Mouse (Mus musculus) MEL (cell line): ENCODE measurements around the gene Atp5d. TPM values are rescaled to one million over a fixed set of nuclear protein-coding genes. Genes with fewer than 3 reads are reported as not detected.

Experiments
- DNase-seq: peaks from one replicate; pipeline ENCODE4 v3.0.0; 2011; ENCODE audit warnings: low read depth, low spot score
- H3K27ac ChIP-seq: 2 replicates; pipeline ENCODE4 v1.5.1; 2012; ENCODE audit warnings: low read depth, mild to moderate bottlenecking, control low read depth, low read length, moderate library complexity; ENCODE audit not compliant: control insufficient read depth
- H3K27me3 ChIP-seq, 2 experiments: fragments of 150-350 bp in 1 of 2; sonication (generic) in 1 of 2; 2 replicates each; pipeline ENCODE4 v1.6.1; 2012; ENCODE audit warnings: low read length in 2 of 2, mild to moderate bottlenecking in 2 of 2, improper control_type of control experiment in 1 of 2, moderate library complexity in 1 of 2; ENCODE audit not compliant: insufficient read depth in 2 of 2, control insufficient read depth in 1 of 2
- H3K36me3 ChIP-seq, 2 experiments: 2 replicates each; pipeline ENCODE4 v1.6.1; 2012 to 2014; ENCODE audit warnings: low read length in 2 of 2, improper control_type of control experiment in 1 of 2, inconsistent platforms in 1 of 2, mild to moderate bottlenecking in 1 of 2; ENCODE audit not compliant: insufficient read depth in 2 of 2, control insufficient read depth in 1 of 2
- H3K4me1 ChIP-seq, 2 experiments: fragments of 150-350 bp in 1 of 2; sonication (generic) in 1 of 2; 2 replicates each; pipeline ENCODE4 v1.6.1; 2012; ENCODE audit warnings: low read length in 2 of 2, improper control_type of control experiment in 1 of 2, mild to moderate bottlenecking in 1 of 2; ENCODE audit not compliant: insufficient read depth in 2 of 2, control insufficient read depth in 1 of 2
- H3K4me3 ChIP-seq, 2 experiments: fragments of 150-350 bp in 1 of 2; sonication (generic) in 1 of 2; 2 replicates each; pipeline ENCODE4 v1.5.1; 2012; ENCODE audit warnings: low read depth in 2 of 2, low read length in 2 of 2, mild to moderate bottlenecking in 2 of 2, moderate library complexity in 2 of 2, control low read depth in 1 of 2, improper control_type of control experiment in 1 of 2; ENCODE audit not compliant: control insufficient read depth in 1 of 2, insufficient read depth in 1 of 2
- H3K79me2 ChIP-seq: 2 replicates; pipeline ENCODE4 v1.6.1; 2012; ENCODE audit warnings: mild to moderate bottlenecking, low read length, moderate library complexity; ENCODE audit not compliant: control insufficient read depth, poor library complexity, insufficient read depth
- H3K9ac ChIP-seq: 2 replicates; pipeline ENCODE4 v1.6.1; 2012; ENCODE audit warnings: low read depth, mild to moderate bottlenecking, control low read depth, low read length, moderate library complexity; ENCODE audit not compliant: control insufficient read depth, poor library complexity, severe bottlenecking
- H3K9me3 ChIP-seq: fragments of 150-350 bp; sonication (generic); replicated peaks from 2 replicates; pipeline ENCODE4 v1.6.1; 2012; ENCODE audit warnings: mild to moderate bottlenecking, low read length, improper control_type of control experiment, moderate library complexity; ENCODE audit not compliant: insufficient read depth
- BHLHE40 ChIP-seq: IDR thresholded peaks from 2 replicates; pipeline ENCODE4 v1.6.1; 2012; ENCODE audit warnings: low read depth, mild to moderate bottlenecking, inconsistent platforms, low read length, improper control_type of control experiment, borderline replicate concordance
- CHD1 ChIP-seq: IDR thresholded peaks from 2 replicates; pipeline ENCODE4 v1.6.1; 2012; ENCODE audit warnings: low read depth, mild to moderate bottlenecking, inconsistent platforms, low read length, improper control_type of control experiment
- CHD2 ChIP-seq: IDR thresholded peaks from 2 replicates; pipeline ENCODE4 v1.6.1; 2011; ENCODE audit warnings: low read length, improper control_type of control experiment
- E2F4 ChIP-seq: IDR thresholded peaks from 2 replicates; pipeline ENCODE4 v1.6.1; 2011; ENCODE audit warnings: low read depth, low read length, improper control_type of control experiment, borderline replicate concordance
- ELF1 ChIP-seq: IDR thresholded peaks from 2 replicates; pipeline ENCODE4 v1.6.1; 2014; ENCODE audit warnings: low read depth, mild to moderate bottlenecking, inconsistent platforms, low read length, improper control_type of control experiment, moderate library complexity
- EP300 ChIP-seq, 2 experiments: IDR thresholded peaks; 2 replicates each; pipeline ENCODE4 v1.6.1; 2011; ENCODE audit warnings: improper control_type of control experiment in 2 of 2, low read length in 2 of 2, low read depth in 1 of 2, mild to moderate bottlenecking in 1 of 2
- ETS1 ChIP-seq: IDR thresholded peaks from 2 replicates; pipeline ENCODE4 v1.6.1; 2012; ENCODE audit warnings: low read depth, mild to moderate bottlenecking, inconsistent platforms, low read length, improper control_type of control experiment, moderate library complexity
- GABPA ChIP-seq: IDR thresholded peaks from 2 replicates; pipeline ENCODE4 v1.6.1; 2012; ENCODE audit warnings: low read depth, mild to moderate bottlenecking, inconsistent platforms, low read length, improper control_type of control experiment, moderate library complexity
- GATA1 ChIP-seq: IDR thresholded peaks from 2 replicates; pipeline ENCODE4 v1.6.1; 2011; ENCODE audit warnings: low read depth, low read length, improper control_type of control experiment
- HCFC1 ChIP-seq: IDR thresholded peaks from 2 replicates; pipeline ENCODE4 v1.6.1; 2012; ENCODE audit warnings: low read depth, mild to moderate bottlenecking, inconsistent platforms, low read length, improper control_type of control experiment, moderate library complexity
- JUND ChIP-seq: IDR thresholded peaks from 2 replicates; pipeline ENCODE4 v1.6.1; 2011; ENCODE audit warnings: low read depth, mild to moderate bottlenecking, improper control_type of control experiment, low read length
- KAT2A ChIP-seq: conservative IDR thresholded peaks from 2 replicates; pipeline ENCODE4 v1.6.1; 2012; ENCODE audit warnings: low read depth, low read length, improper control_type of control experiment, inconsistent platforms
- MAFK ChIP-seq: IDR thresholded peaks from 2 replicates; pipeline ENCODE4 v1.6.1; 2011; ENCODE audit warnings: low read depth, mild to moderate bottlenecking, low read length, improper control_type of control experiment, borderline replicate concordance
- MAX ChIP-seq: IDR thresholded peaks from 2 replicates; pipeline ENCODE4 v1.6.1; 2011; ENCODE audit warnings: low read length, improper control_type of control experiment
- MEF2A ChIP-seq: IDR thresholded peaks from 2 replicates; pipeline ENCODE4 v1.6.1; 2014; ENCODE audit warnings: low read depth, mild to moderate bottlenecking, inconsistent platforms, low read length, improper control_type of control experiment; ENCODE audit not compliant: poor library complexity, insufficient replicate concordance, severe bottlenecking; ENCODE audit errors: extremely low read depth
- MXI1 ChIP-seq: IDR thresholded peaks from 2 replicates; pipeline ENCODE4 v1.6.1; 2011; ENCODE audit warnings: mild to moderate bottlenecking, low read depth, low read length, improper control_type of control experiment
- MYB ChIP-seq: IDR thresholded peaks from 2 replicates; pipeline ENCODE4 v1.6.1; 2011; ENCODE audit warnings: mild to moderate bottlenecking, low read depth, low read length, improper control_type of control experiment
- MYC ChIP-seq: IDR thresholded peaks from 2 replicates; pipeline ENCODE4 v1.6.1; 2011; ENCODE audit warnings: low read depth, mild to moderate bottlenecking, low read length, improper control_type of control experiment, moderate library complexity
- NELFE ChIP-seq: IDR thresholded peaks from 2 replicates; pipeline ENCODE4 v1.6.1; 2011; ENCODE audit warnings: low read depth, low read length, improper control_type of control experiment
- NRF1 ChIP-seq: IDR thresholded peaks from 2 replicates; pipeline ENCODE4 v1.6.1; 2014; ENCODE audit warnings: low read depth, mild to moderate bottlenecking, inconsistent platforms, low read length, improper control_type of control experiment, moderate library complexity; ENCODE audit not compliant: poor library complexity, insufficient read depth, severe bottlenecking
- POLR2A ChIP-seq, 2 experiments: IDR thresholded peaks; 2 replicates each; pipeline ENCODE4 v1.6.1; 2011 to 2012; ENCODE audit warnings: low read length in 2 of 2, mild to moderate bottlenecking in 2 of 2, control low read depth in 1 of 2, improper control_type of control experiment in 1 of 2, low read depth in 1 of 2, moderate library complexity in 1 of 2; ENCODE audit not compliant: control insufficient read depth in 1 of 2, insufficient read depth in 1 of 2, poor library complexity in 1 of 2
- POLR2AphosphoS2 ChIP-seq: IDR thresholded peaks from 2 replicates; pipeline ENCODE4 v1.6.1; 2011; ENCODE audit warnings: low read length, improper control_type of control experiment
- POLR2AphosphoS5 ChIP-seq: IDR thresholded peaks from 2 replicates; pipeline ENCODE4 v1.6.1; 2012; ENCODE audit warnings: low read depth, borderline replicate concordance, mild to moderate bottlenecking, inconsistent platforms, low read length, moderate library complexity, mixed read lengths
- RAD21 ChIP-seq: IDR thresholded peaks from 2 replicates; pipeline ENCODE4 v1.6.1; 2011; ENCODE audit warnings: mild to moderate bottlenecking, low read depth, low read length, improper control_type of control experiment
- RCOR1 ChIP-seq: IDR thresholded peaks from 2 replicates; pipeline ENCODE4 v1.6.1; 2012; ENCODE audit warnings: low read depth, mild to moderate bottlenecking, inconsistent platforms, low read length, improper control_type of control experiment
- SIN3A ChIP-seq: IDR thresholded peaks from 2 replicates; pipeline ENCODE4 v1.6.1; 2012; ENCODE audit warnings: low read length, improper control_type of control experiment, inconsistent platforms
- SMC3 ChIP-seq: IDR thresholded peaks from 2 replicates; pipeline ENCODE4 v1.6.1; 2011; ENCODE audit warnings: low read depth, low read length, improper control_type of control experiment
- TAL1 ChIP-seq: IDR thresholded peaks from 2 replicates; pipeline ENCODE4 v1.6.1; 2012; ENCODE audit warnings: mild to moderate bottlenecking, inconsistent platforms, low read length, moderate library complexity, mixed read lengths
- TBP ChIP-seq: IDR thresholded peaks from 2 replicates; pipeline ENCODE4 v1.8.0; 2011; ENCODE audit warnings: low read depth, low read length, improper control_type of control experiment
- TCF12 ChIP-seq: IDR thresholded peaks from 2 replicates; pipeline ENCODE4 v1.6.1; 2014; ENCODE audit warnings: low read depth, mild to moderate bottlenecking, inconsistent platforms, low read length, improper control_type of control experiment, moderate library complexity
- UBTF ChIP-seq: IDR thresholded peaks from 2 replicates; pipeline ENCODE4 v1.6.1; 2012; ENCODE audit warnings: low read depth, mild to moderate bottlenecking, inconsistent platforms, low read length, improper control_type of control experiment, moderate library complexity, borderline replicate concordance; ENCODE audit not compliant: insufficient read depth
- USF1 ChIP-seq: IDR thresholded peaks from 2 replicates; pipeline ENCODE4 v1.6.1; 2014; ENCODE audit warnings: low read depth, mild to moderate bottlenecking, inconsistent platforms, low read length, improper control_type of control experiment, moderate library complexity
- USF2 ChIP-seq, 2 experiments: IDR thresholded peaks; 2 replicates each; pipeline ENCODE4 v1.6.1; 2011 to 2012; ENCODE audit warnings: improper control_type of control experiment in 2 of 2, low read length in 2 of 2, borderline replicate concordance in 1 of 2, inconsistent platforms in 1 of 2, low read depth in 1 of 2, mild to moderate bottlenecking in 1 of 2; ENCODE audit not compliant: insufficient read depth in 1 of 2
- ZC3H11A ChIP-seq: IDR thresholded peaks from 2 replicates; pipeline ENCODE4 v1.6.1; 2012; ENCODE audit warnings: low read depth, mild to moderate bottlenecking, inconsistent platforms, low read length, improper control_type of control experiment
- ZKSCAN1 ChIP-seq: IDR thresholded peaks from 2 replicates; pipeline ENCODE4 v1.6.1; 2012; ENCODE audit warnings: low read depth, mild to moderate bottlenecking, inconsistent platforms, low read length, improper control_type of control experiment, moderate library complexity
- ZMIZ1 ChIP-seq: IDR thresholded peaks from 2 replicates; pipeline ENCODE4 v1.6.1; 2012; ENCODE audit warnings: low read depth, mild to moderate bottlenecking, inconsistent platforms, low read length, improper control_type of control experiment, moderate library complexity
- ZNF384 ChIP-seq: IDR thresholded peaks from 2 replicates; pipeline ENCODE4 v1.6.1; 2012; ENCODE audit warnings: low read depth, mild to moderate bottlenecking, inconsistent platforms, low read length, improper control_type of control experiment
- polyA plus RNA-seq, 2 experiments: library from polyadenylated mRNA; stranded (reverse) in 1 of 2; unstranded in 1 of 2; fragments of >175 nt in 1 of 2; fragments of >200 nt in 1 of 2; gene quantifications; 2 replicates each; pipeline versions ENCODE4 v1.2.1 to v1.2.4; 2012; ENCODE audit warnings: low replicate concordance in 2 of 2, low read depth in 1 of 2; ENCODE audit not compliant: insufficient read length in 2 of 2, insufficient read depth in 1 of 2, missing spikeins in 1 of 2
- total RNA-seq: library from RNA; depleted of rRNA; stranded (reverse); fragments of 300-350 nt; gene quantifications from 2 replicates; pipeline ENCODE4 v1.2.3, GENCODE M21; 2012

Gene Atp5d
- total and polyA plus RNA-seq, 3 experiments, result 300 to 657 (median 308) TPM

- Histone ChIP-seq H3K36me3 (peaks cover 0 to 12% of the 10 kb centered on the region in 2 experiments; a peak in 2 of 4 replicates), H3K79me2 (peaks cover 8% of the 10 kb centered on the region; the same call in 1 of the 2 replicates), H3K27ac (peak overlapping the region; percentile 79), H3K4me1 (peaks cover 4 to 29% of the 10 kb centered on the region in 2 experiments), H3K9ac (peak overlapping the region; percentile 66), H3K9me3 (no peaks in the 10 kb centered on the region), H3K27me3 (no peaks in the 10 kb centered on the region), H3K4me3 (peak overlapping the region; percentile 52 to 57)
- DNase-seq, result peak; percentile 94
- TF ChIP-seq UBTF (no peak), MYB (no peak), ZMIZ1 (no peak), ZC3H11A (peak; percentile 91), MAX (peak; percentile 54; the same call in 1 of the 2 replicates), ETS1 (peak; percentile 64; the same call in 1 of the 2 replicates), MYC (peak; percentile 79), TCF12 (peak; percentile 50), HCFC1 (peak; percentile 63), TBP (no peak; the same call in 1 of the 2 replicates), USF2 (IDR thresholded peaks at IDR 0.05; ENCODE audit: borderline replicate concordance in 1 of 2, insufficient read depth in 1 of 2, low read depth in 1 of 2, low read length in 2 of 2) (no peak), ZNF384 (peak; percentile 67), CHD2 (no peak), POLR2AphosphoS2 (no peak), ELF1 (peak; percentile 36; the same call in 1 of the 2 replicates), POLR2A (IDR thresholded peaks at IDR 0.05; ENCODE audit: control insufficient read depth in 1 of 2, insufficient read depth in 1 of 2, low read depth in 1 of 2, low read length in 2 of 2, poor library complexity in 1 of 2) (peak in 1 of 2 experiments; percentile 13; a peak in 2 of 4 replicates), MEF2A (no peak), MXI1 (peak; percentile 93), RCOR1 (0 out of 2 replicates have a peak, but pooled peaks have one; percentile 30), JUND (no peak), ZKSCAN1 (no peak), GATA1 (no peak), CHD1 (no peak), E2F4 (no peak), BHLHE40 (0 out of 2 replicates have a peak, but pooled peaks have one; percentile 61), EP300 (IDR thresholded peaks at IDR 0.05; ENCODE audit: low read depth in 1 of 2, low read length in 2 of 2) (peak in 1 of 2 experiments; percentile 33; a peak in 1 of 4 replicates), MAFK (no peak), NRF1 (0 out of 2 replicates have a peak, but pooled peaks have one; percentile 17), SIN3A (peak; percentile 95), SMC3 (peak; percentile 96), RAD21 (peak; percentile 97), NELFE (no peak; the same call in 1 of the 2 replicates), TAL1 (no peak), POLR2AphosphoS5 (no peak), USF1 (no peak), KAT2A (no peak; the same call in 1 of the 2 replicates), GABPA (no peak)
These were observed 26.5 kb downstream of the Atp5d start for GRCm38 (mm10) chr10:80164998-80165344.
